Mouse (Mus musculus) spleen, adult 2 months (tissue): ENCODE data around the gene Rasa3. TPM values are rescaled to one million over a fixed set of nuclear protein-coding genes. Genes with fewer than 3 reads are reported as not detected.

ENCODE experiments used
- DNase-seq, 2 experiments: peaks; one replicate each; pipeline versions ENCODE4 v3.0.0 to v3.0.0-alpha.2; 2012 to 2021; ENCODE audit warnings: low spot score in 2 of 2, low read depth in 1 of 2
- H3K27ac ChIP-seq: fragments of 200-500 bp; 2 replicates; pipeline ENCODE4 v1.5.1; 2012; ENCODE audit warnings: low read length, inconsistent platforms; ENCODE audit not compliant: insufficient read depth
- H3K27me3 ChIP-seq: fragments of 200-500 bp; 2 replicates; pipeline ENCODE4 v1.6.1; 2012; ENCODE audit warnings: mild to moderate bottlenecking, moderate library complexity, low read length, inconsistent platforms; ENCODE audit not compliant: control insufficient read depth, insufficient read depth
- H3K36me3 ChIP-seq: fragments of 200-500 bp; 2 replicates; pipeline ENCODE4 v1.6.1; 2012; ENCODE audit warnings: mild to moderate bottlenecking, low read length, inconsistent platforms; ENCODE audit not compliant: control insufficient read depth, insufficient read depth
- H3K4me1 ChIP-seq: fragments of 200-500 bp; 2 replicates; pipeline ENCODE4 v1.6.1; 2011; ENCODE audit warnings: inconsistent platforms; ENCODE audit not compliant: control insufficient read depth, insufficient read depth, insufficient read length
- H3K4me3 ChIP-seq: fragments of 200-500 bp; 2 replicates; pipeline ENCODE4 v1.5.1; 2011; ENCODE audit warnings: mild to moderate bottlenecking, inconsistent platforms; ENCODE audit not compliant: insufficient read depth, insufficient read length; ENCODE audit errors: extremely low read depth
- CTCF ChIP-seq: fragments of 200-500 bp; IDR thresholded peaks from 2 replicates; pipeline ENCODE4 v1.5.1; 2011; ENCODE audit warnings: mild to moderate bottlenecking, inconsistent platforms; ENCODE audit not compliant: insufficient read depth, insufficient read length, insufficient replicate concordance; ENCODE audit errors: extremely low read depth
- POLR2A ChIP-seq: fragments of 200-500 bp; IDR thresholded peaks from 2 replicates; pipeline ENCODE4 v1.6.1; 2011; ENCODE audit warnings: low read depth, low read length, inconsistent platforms
- WGBS: fragments of 180-500 bp; shearing (Covaris S2); methylation state at CpG from one replicate; pipeline ENCODE4 v1.1.7; 2018; 5-methylcytosine and 5-hydroxymethylcytosine counted together
- polyA plus RNA-seq: library from polyadenylated mRNA; depleted of rRNA; stranded (reverse); fragments of >200 nt; gene quantifications from 2 replicates; pipeline ENCODE4 v1.2.3, GENCODE M21; 2012

Rasa3 gene
- polyA plus RNA-seq, 1 experiment = 98.7 TPM

DNA sequence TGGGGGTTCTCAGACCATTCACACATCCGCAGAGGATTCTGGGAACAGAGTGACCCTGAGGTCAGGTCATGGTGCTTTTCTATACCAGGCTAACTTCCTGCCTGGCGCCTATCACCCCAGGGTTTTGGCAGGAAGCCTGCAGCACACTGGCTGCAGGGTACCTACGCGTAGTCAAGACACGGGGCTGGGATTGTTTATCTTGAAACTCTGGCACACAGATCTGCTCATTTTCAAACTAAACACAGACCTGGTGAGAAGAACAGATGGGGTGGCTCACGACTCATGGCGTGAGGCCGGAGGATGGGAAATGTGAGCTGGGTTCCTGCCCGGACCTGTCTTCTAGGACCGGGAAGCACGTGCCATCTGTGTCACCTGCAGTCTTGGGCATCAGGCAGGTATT is 52.5 kb downstream of the Rasa3 start:
- Histone ChIP-seq H3K27me3 (no peaks in the 10 kb centered on the region), H3K27ac (no peak overlapping the region), H3K4me1 (peaks cover 30% of the 10 kb centered on the region; the same call in 1 of the 2 replicates), H3K4me3 (no peak overlapping the region), H3K36me3 (peaks cover 11% of the 10 kb centered on the region)
- TF ChIP-seq POLR2A (no peak), CTCF (no peak)
- 47% methylated on average over 11 of the region's 11 CpGs for WGBS
- no peak for DNase-seq

GRCm38 (mm10) chr8:13623911-13624421 is 53.4 kb downstream of the Rasa3 start:
- no peak for TF ChIP-seq POLR2A
- WGBS = 26% methylated on average over 10 of the region's 10 CpGs
- peaks cover 30% of the 10 kb centered on the region; the same call in 1 of the 2 replicates for H3K4me1 ChIP-seq
- H3K4me3 ChIP-seq = no peak overlapping the region
- peaks cover 9% of the 10 kb centered on the region for H3K36me3 ChIP-seq
- H3K27ac ChIP-seq = 0 out of 2 replicates have a peak overlapping the region, but pooled peaks have one; percentile 13
- DNase-seq = no peak
- H3K27me3 ChIP-seq = no peaks in the 10 kb centered on the region

- no peak overlapping the region for H3K4me3 ChIP-seq
- no peaks in the 10 kb centered on the region for H3K27me3 ChIP-seq
- TF ChIP-seq POLR2A (no peak), CTCF (no peak)
- no peak overlapping the region for H3K27ac ChIP-seq
- no peak for DNase-seq
- H3K36me3 ChIP-seq = peaks cover 9% of the 10 kb centered on the region
- 75% methylated on average over 9 of the region's 9 CpGs for WGBS
- H3K4me1 ChIP-seq = peaks cover 28% of the 10 kb centered on the region; the same call in 1 of the 2 replicates
Measured at GRCm38 (mm10) chr8:13623038-13623750, 54.2 kb downstream of the Rasa3 start.

DNA sequence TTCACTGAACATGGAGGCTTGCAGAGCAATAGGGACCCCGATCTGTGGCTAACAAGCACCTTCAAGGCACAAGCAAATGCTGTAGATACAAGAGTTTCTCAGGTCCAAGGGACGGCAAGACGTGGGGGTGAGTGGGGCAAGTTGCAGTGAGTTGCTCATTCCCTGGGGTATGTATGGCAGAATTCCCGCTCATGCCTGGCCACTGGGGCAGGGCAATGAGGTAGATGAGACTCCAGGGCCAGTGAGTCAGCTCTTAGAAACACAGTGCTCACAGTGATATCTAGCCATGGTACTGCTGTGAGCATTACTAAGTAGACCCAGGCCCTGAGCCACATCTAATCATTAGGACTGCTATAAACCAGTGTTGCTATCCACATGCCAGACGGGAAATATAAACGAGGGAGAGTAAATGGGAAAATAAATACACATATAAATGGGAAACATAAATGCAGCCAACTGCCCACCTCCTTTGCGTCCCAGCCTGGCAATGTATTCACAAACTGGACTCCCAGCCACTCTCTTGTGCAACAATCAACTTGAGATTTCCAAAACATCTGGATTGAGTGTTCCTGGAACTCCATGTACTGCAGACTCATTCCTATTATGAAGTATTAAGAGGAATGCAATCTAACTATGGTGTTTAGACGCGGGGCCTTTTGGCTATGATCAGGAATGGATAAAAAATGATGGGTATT is 57.0 kb downstream of the Rasa3 start:
- H3K4me3 ChIP-seq = no peak overlapping the region
- TF ChIP-seq POLR2A (no peak), CTCF (no peak)
- H3K36me3 ChIP-seq = no peaks in the 10 kb centered on the region
- no peaks in the 10 kb centered on the region for H3K27me3 ChIP-seq
- no peak for DNase-seq
- peak overlapping the region; percentile 40; the same call in 1 of the 2 replicates for H3K27ac ChIP-seq
- 87% methylated on average over 9 of the region's 9 CpGs for WGBS
- peaks cover 21% of the 10 kb centered on the region; the same call in 1 of the 2 replicates for H3K4me1 ChIP-seq

- Histone ChIP-seq H3K4me3 (no peak overlapping the region), H3K27me3 (no peaks in the 10 kb centered on the region), H3K27ac (peak overlapping the region; percentile 49; the same call in 1 of the 2 replicates), H3K4me1 (peaks cover 6% of the 10 kb centered on the region; the same call in 1 of the 2 replicates), H3K36me3 (peaks cover 20% of the 10 kb centered on the region)
- TF ChIP-seq CTCF = no peak
- no peak for TF ChIP-seq POLR2A
- 75% methylated on average over 17 of the region's 17 CpGs for WGBS
- no peak for DNase-seq
Measured at GRCm38 (mm10) chr8:13616831-13617505, 60.4 kb downstream of the Rasa3 start.

DNA sequence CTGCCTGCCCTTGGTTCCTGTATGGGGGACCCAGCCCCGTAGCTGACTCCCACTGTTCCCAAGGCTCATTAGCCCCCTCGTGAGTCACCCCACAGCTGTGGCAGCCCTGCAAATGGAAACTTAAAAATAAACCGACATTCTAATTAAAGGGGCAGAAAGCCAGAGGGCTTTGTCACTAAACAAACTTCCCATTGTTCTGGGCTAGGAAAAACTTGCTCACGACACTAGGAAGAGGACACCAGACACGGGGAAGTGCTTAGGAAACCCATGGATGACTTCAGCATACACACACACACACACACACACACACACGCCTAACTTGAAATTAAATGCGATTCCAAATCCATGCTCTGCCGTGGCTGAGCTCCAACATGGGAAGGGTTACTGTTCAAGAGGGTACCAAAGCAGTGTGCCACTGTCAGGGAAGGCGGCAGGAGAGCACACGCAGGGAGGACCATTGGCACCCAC is 62.4 kb downstream of the Rasa3 start:
- Histone ChIP-seq H3K27me3 (no peaks in the 10 kb centered on the region), H3K4me3 (no peak overlapping the region), H3K4me1 (peaks cover 3% of the 10 kb centered on the region; the same call in 1 of the 2 replicates), H3K36me3 (peaks cover 29% of the 10 kb centered on the region), H3K27ac (no peak overlapping the region)
- TF ChIP-seq CTCF (no peak), POLR2A (no peak)
- no peak for DNase-seq
- 72% methylated on average over 10 of the region's 10 CpGs for WGBS
